Mouse (Mus musculus): ENCODE measurements around the gene Elk3. TPM values are rescaled to one million over a fixed set of nuclear protein-coding genes. Genes with fewer than 3 reads are reported as not detected.

The Elk3 gene
- total RNA-seq, 1 experiment from 2014 or later = 46.4 TPM

GRCm38 (mm10) chr10:93215051-93215763 is 95.7 kb downstream of the Elk3 start:
- no peak for ATAC-seq (replicated peaks; ENCODE audit: insufficient number of reproducible peaks, low FRiP score, low TSS enrichment, poor library complexity, severe bottlenecking)

GRCm38 (mm10) chr10:93214251-93214650 is 96.7 kb downstream of the Elk3 start:
- ATAC-seq (replicated peaks; ENCODE audit: insufficient number of reproducible peaks, low FRiP score, low TSS enrichment, poor library complexity, severe bottlenecking) = no peak

- ATAC-seq (replicated peaks; ENCODE audit: insufficient number of reproducible peaks, low FRiP score, low TSS enrichment, poor library complexity, severe bottlenecking) = no peak
Observed at GRCm38 (mm10) chr10:93213339-93213738, 97.6 kb downstream of the Elk3 start.

GRCm38 (mm10) chr10:93212699-93213098 is 98.2 kb downstream of the Elk3 start:
- ATAC-seq (replicated peaks; ENCODE audit: insufficient number of reproducible peaks, low FRiP score, low TSS enrichment, poor library complexity, severe bottlenecking) = no peak

GRCm38 (mm10) chr10:93207176-93207575 is 103.8 kb downstream of the Elk3 start:
- no peak for ATAC-seq (replicated peaks; ENCODE audit: insufficient number of reproducible peaks, low FRiP score, low TSS enrichment, poor library complexity, severe bottlenecking)

- no peak for ATAC-seq (replicated peaks; ENCODE audit: insufficient number of reproducible peaks, low FRiP score, low TSS enrichment, poor library complexity, severe bottlenecking)
Observed at GRCm38 (mm10) chr10:93205287-93205956, 105.5 kb downstream of the Elk3 start.

GRCm38 (mm10) chr10:93201846-93202458 is 109.0 kb downstream of the Elk3 start:
- no peak for ATAC-seq (replicated peaks; ENCODE audit: insufficient number of reproducible peaks, low FRiP score, low TSS enrichment, poor library complexity, severe bottlenecking)

- no peak for ATAC-seq (replicated peaks; ENCODE audit: insufficient number of reproducible peaks, low FRiP score, low TSS enrichment, poor library complexity, severe bottlenecking)
Observed at GRCm38 (mm10) chr10:93198958-93199357, 112.0 kb downstream of the Elk3 start.

Other genes starting within 250 kb of the Elk3 start
- 0.32 to 1.0 TPM (median 0.58 TPM) in 3 replicates for gene Cfap54, start 229.5 kb downstream of the Elk3 start, total RNA-seq (2017)
- gene Cdk17, start 150.3 kb downstream of the Elk3 start, total RNA-seq (2017) = 89.7 to 130 TPM (median 103 TPM) in 3 replicates
- gene Lta4h, start 142.3 kb upstream of the Elk3 start, total RNA-seq (2017) = 194 to 214 TPM (median 195 TPM) in 3 replicates
- gene Hal, start 177.6 kb upstream of the Elk3 start, total RNA-seq (2017) = 1.4 TPM in 1 of 3 replicates, not detected in the others
- gene Amdhd1, start 228.9 kb upstream of the Elk3 start, total RNA-seq (2017) = 0.19 TPM in 1 of 3 replicates, not detected in the others
- not detected in 3 replicates for gene Ccdc38, start 229.5 kb upstream of the Elk3 start, total RNA-seq (2017)